Mouse (Mus musculus): ENCODE results near the gene Hpcal1. TPM values are rescaled to one million over a fixed set of nuclear protein-coding genes. Genes with fewer than 3 reads are reported as not detected.
A peak's percentile ranks its signal among the peaks of the same experiment; 100 is the strongest.
"Not testable (repeated sequence)": the region's sequence is repeated elsewhere in the genome, so short reads cannot be mapped to it uniquely, and the experiment has no call there.

The Hpcal1 gene
- polyA plus RNA-seq, 1 experiment = not detected

DNA sequence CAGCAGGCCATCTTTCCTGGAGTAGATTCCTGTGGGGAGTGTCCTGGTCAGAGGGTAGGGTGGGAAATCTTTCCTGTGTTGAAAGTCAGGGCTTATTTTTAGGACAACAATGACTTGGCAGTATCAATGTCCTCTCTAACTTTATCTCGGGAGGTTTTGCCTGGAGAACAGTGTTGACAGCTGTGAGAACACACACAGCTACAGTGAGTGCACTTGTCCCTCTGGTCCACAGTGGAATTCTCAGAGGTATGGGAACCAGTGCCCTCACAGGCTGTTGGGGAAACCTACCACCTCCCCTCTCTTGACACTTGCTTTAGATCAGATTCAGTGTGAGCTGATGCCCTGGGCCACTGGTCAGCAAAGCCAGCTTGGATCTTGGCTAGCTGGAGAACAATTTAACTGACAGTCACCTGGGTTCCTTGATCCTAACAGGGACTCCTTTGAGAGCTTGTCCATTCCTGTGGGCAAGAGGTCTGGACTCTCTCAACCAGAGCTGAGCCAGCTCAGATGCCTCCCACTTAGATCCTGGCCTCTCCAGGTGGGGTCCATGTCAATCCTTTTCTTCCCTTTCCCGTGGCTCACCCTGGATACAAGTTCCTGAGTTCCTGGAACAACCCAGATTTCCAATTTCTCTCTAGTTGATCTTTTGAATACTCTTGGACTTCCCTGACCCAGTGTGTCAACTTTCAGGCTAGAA is 79.0 kb downstream of the Hpcal1 start:
- 73% methylated on average over 2 of the region's 2 CpGs for WGBS
- Histone ChIP-seq H3K27ac (ENCODE audit: insufficient read depth, low read depth, low read length) (no peak overlapping the region), H3K4me3 (ENCODE audit: insufficient read depth, low read depth, low read length) (no peak overlapping the region), H3K4me1 (ENCODE audit: control insufficient read depth, insufficient read depth, low read length) (peaks cover 7% of the 10 kb centered on the region; the same call in 1 of the 2 replicates)
- TF ChIP-seq CTCF (IDR thresholded peaks at IDR 0.05; ENCODE audit: insufficient read depth, low read depth, low read length) = no peak
- TF ChIP-seq POLR2A (IDR thresholded peaks at IDR 0.05; ENCODE audit: insufficient read depth, low read depth, low read length) = no peak

DNA sequence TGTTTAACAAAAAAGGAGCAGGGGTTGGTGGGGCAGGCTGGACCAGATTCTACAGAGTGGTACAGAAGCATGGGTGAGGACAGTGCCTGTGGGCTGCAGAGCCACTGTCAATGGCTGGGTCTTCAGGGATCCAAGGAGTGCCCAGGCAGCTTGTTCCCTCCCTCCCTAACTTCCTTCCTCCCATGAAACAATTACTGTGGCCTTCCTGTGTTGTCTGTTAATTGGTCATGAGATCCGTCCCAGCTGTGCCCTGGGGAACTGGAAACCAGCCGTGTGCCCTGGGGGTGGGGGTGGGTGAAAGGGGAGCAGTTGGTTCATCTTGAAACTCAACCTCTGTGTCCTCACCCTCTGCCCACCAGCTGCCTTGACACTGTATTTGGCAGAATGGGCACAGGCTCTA is 79.9 kb downstream of the Hpcal1 start:
- 60% methylated on average over 2 of the region's 2 CpGs for WGBS
- no peak overlapping the region for H3K27ac ChIP-seq (ENCODE audit: insufficient read depth, low read depth, low read length)
- TF ChIP-seq POLR2A (IDR thresholded peaks at IDR 0.05; ENCODE audit: insufficient read depth, low read depth, low read length) = no peak
- TF ChIP-seq CTCF (IDR thresholded peaks at IDR 0.05; ENCODE audit: insufficient read depth, low read depth, low read length) = no peak
- H3K4me1 ChIP-seq (ENCODE audit: control insufficient read depth, insufficient read depth, low read length) = peaks cover 7% of the 10 kb centered on the region; the same call in 1 of the 2 replicates
- H3K4me3 ChIP-seq (ENCODE audit: insufficient read depth, low read depth, low read length) = no peak overlapping the region

DNA sequence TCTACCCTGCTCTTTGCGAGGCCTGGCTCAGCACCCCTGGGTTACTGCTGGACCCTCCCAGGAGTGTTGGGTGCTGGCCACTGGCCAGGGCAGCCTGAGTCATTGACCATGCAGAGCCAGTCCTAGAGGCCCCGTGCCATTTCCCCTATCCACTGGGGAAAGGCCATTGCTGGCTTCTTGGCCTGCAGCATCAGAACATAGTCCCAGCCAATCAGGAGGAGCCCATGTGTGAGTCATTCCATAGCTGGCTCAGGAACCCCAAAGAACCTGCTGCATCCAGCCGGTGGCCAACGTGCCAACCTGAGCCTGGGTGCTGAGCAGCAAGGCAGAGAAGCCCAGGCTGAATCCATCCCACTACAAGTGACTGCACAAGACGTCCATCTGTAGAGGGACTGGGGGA is 83.1 kb downstream of the Hpcal1 start:
- not testable (repeated sequence) for H3K27ac ChIP-seq (ENCODE audit: insufficient read depth, low read depth, low read length); H3K4me1 ChIP-seq (ENCODE audit: control insufficient read depth, insufficient read depth, low read length); H3K4me3 ChIP-seq (ENCODE audit: insufficient read depth, low read depth, low read length)
- WGBS = 75% methylated on average over 5 of the region's 5 CpGs

DNA sequence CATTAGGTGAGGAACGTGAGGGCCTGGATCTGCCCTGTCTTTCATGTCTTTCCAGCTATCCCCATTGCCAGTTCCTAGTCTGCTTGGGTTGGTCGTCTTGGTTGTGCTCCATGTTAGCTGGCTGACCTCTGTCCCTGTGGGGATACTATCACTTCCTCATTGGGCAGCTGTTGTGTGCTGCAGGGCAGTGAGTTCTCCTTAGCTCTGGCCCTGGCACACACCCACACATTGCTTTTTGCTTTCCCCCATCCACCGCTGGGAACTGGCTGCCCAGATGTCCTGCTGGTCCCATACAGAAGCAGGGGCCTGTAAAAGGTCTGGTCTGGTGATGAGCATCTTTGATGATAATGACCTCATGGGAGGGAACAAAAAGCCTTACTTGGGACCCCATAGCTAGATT is 84.2 kb downstream of the Hpcal1 start:
- H3K4me3 ChIP-seq (ENCODE audit: insufficient read depth, low read depth, low read length) = not testable (repeated sequence)
- WGBS = 88% methylated on average over 3 of the region's 3 CpGs

DNA sequence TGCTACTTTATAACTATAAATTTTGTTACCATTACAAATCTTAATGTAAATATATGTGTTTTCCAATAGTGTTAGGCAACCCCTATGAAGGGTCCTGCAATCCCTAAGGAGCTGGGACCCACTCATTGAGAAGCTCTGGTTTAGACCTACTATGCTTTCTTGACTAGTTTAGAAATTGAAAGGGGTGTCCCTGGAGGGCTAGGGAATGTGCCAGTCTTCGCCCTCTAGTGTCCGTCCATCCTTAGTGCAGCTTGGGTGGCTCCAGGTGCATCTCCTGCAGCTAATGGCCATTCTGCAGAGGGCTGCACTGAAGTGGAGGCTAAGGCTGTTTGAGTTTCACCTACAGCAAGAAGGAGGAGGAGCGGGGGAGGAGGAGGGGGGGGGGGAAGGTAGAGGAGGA is 87.7 kb downstream of the Hpcal1 start:
- no peak overlapping the region for H3K4me3 ChIP-seq (ENCODE audit: insufficient read depth, low read depth, low read length)
- 46% methylated on average over 3 of the region's 3 CpGs for WGBS
- TF ChIP-seq POLR2A (IDR thresholded peaks at IDR 0.05; ENCODE audit: insufficient read depth, low read depth, low read length) (no peak), CTCF (IDR thresholded peaks at IDR 0.05; ENCODE audit: insufficient read depth, low read depth, low read length) (peak; percentile 37; the same call in 1 of the 2 replicates)
- H3K4me1 ChIP-seq (ENCODE audit: control insufficient read depth, insufficient read depth, low read length) = 0 out of 2 replicates have a peak, but pooled peaks cover 4% of the 10 kb centered on the region
- H3K27ac ChIP-seq (ENCODE audit: insufficient read depth, low read depth, low read length) = no peak overlapping the region

More for the DNA sequence above, 84.2 kb downstream of the Hpcal1 start:
- H3K4me1 ChIP-seq (ENCODE audit: control insufficient read depth, insufficient read depth, low read length); H3K27ac ChIP-seq (ENCODE audit: insufficient read depth, low read depth, low read length): not testable (repeated sequence)

DNA sequence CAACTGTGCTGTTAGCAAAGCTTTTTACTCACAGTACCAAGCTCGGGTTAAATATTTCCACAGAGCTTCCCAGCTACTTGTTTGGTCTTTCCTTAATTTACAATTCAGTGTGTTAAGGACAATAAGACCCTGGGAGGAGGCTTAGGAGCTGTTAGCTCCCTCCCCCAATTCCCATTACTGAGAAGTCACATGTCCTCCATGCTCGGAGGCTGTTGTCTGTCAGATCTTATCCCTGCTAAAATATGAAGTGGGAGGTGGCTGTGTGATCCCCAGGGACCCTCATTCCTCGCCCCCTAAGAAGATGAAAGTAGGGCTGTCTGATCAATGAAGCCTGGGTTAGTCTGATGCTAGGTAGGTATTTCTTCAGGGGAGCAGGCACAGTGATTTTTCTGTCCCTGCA is 88.4 kb downstream of the Hpcal1 start:
- Histone ChIP-seq H3K27ac (ENCODE audit: insufficient read depth, low read depth, low read length) (no peak overlapping the region), H3K4me1 (ENCODE audit: control insufficient read depth, insufficient read depth, low read length) (no peaks in the 10 kb centered on the region), H3K4me3 (ENCODE audit: insufficient read depth, low read depth, low read length) (no peak overlapping the region)
- WGBS = 48% methylated on average over 3 of the region's 3 CpGs
- no peak for TF ChIP-seq CTCF (IDR thresholded peaks at IDR 0.05; ENCODE audit: insufficient read depth, low read depth, low read length)
- TF ChIP-seq POLR2A (IDR thresholded peaks at IDR 0.05; ENCODE audit: insufficient read depth, low read depth, low read length) = no peak

DNA sequence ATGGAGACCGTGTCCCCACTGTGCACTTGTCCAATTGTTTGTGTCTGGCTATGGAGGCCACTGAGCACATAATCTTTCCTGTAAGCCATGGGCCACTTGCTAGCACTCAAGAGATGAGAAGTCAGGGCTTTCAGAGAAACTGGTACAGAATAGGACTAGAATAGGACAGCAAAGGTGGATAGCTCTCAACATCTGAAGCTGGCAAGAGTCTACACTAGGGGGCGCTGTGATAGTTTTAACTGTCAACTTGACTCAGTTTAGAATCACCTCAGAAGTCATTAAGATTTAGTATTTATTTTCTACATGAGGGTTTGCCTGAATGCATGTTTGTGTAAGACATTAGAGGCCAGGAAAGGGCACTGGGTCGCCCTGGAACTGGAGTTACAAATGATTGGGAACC is 98.8 kb downstream of the Hpcal1 start:
- WGBS = 68% methylated on average over 3 of the region's 3 CpGs

DNA sequence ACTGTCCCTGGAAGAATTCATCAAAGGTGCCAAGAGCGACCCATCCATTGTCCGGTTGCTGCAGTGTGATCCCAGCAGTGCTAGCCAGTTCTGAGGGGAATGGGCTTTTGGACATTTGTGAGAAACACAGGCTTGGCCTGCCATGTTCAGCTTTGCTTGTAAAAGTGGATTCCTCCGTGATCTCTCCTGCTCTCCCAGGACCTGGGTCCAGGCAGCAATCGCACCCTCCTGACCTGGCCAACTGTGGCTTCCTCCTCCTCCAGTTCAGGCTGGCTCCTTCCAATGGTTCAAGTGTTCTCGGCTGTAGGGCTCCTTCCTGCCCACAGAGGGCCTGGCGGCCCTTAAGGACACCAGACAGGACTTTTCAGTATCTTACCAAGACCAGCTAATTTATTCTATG is 100.5 kb downstream of the Hpcal1 start:
- H3K4me1 ChIP-seq (ENCODE audit: control insufficient read depth, insufficient read depth, low read length) = no peaks in the 10 kb centered on the region
- no peak overlapping the region for H3K4me3 ChIP-seq (ENCODE audit: insufficient read depth, low read depth, low read length)
- TF ChIP-seq CTCF (IDR thresholded peaks at IDR 0.05; ENCODE audit: insufficient read depth, low read depth, low read length) = no peak
- TF ChIP-seq POLR2A (IDR thresholded peaks at IDR 0.05; ENCODE audit: insufficient read depth, low read depth, low read length) = no peak
- WGBS = 96% methylated on average over 6 of the region's 6 CpGs
- H3K27ac ChIP-seq (ENCODE audit: insufficient read depth, low read depth, low read length) = no peak overlapping the region

More for the DNA sequence above, 98.8 kb downstream of the Hpcal1 start:
- no peaks in the 10 kb centered on the region for H3K4me1 ChIP-seq (ENCODE audit: control insufficient read depth, insufficient read depth, low read length)
- H3K27ac ChIP-seq (ENCODE audit: insufficient read depth, low read depth, low read length) = no peak overlapping the region
- TF ChIP-seq CTCF (IDR thresholded peaks at IDR 0.05; ENCODE audit: insufficient read depth, low read depth, low read length) = no peak
- no peak for TF ChIP-seq POLR2A (IDR thresholded peaks at IDR 0.05; ENCODE audit: insufficient read depth, low read depth, low read length)
- H3K4me3 ChIP-seq (ENCODE audit: insufficient read depth, low read depth, low read length) = no peak overlapping the region

DNA sequence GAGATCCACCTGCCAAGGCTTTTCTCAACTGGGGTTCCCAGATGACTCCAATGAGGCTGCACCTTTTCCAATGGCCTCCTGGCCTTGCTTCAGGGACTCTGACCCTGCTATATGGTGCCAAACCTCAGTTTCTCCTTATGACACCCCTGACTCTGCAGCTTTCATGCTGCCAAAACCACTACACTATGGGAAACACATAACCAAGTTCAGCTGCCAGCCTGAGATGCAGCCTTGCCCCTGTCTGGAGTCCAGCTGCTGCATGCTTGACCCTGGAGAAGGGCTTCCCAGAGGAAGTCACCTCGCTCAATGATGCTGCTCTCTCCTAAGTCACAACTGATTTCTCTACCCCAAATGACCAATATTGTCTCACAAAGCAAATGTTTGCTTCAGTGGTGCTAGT is 102.1 kb downstream of the Hpcal1 start:
- H3K27ac ChIP-seq (ENCODE audit: insufficient read depth, low read depth, low read length) = no peak overlapping the region
- 97% methylated on average over 1 of the region's 1 CpGs for WGBS
- H3K4me1 ChIP-seq (ENCODE audit: control insufficient read depth, insufficient read depth, low read length) = no peaks in the 10 kb centered on the region
- no peak for TF ChIP-seq POLR2A (IDR thresholded peaks at IDR 0.05; ENCODE audit: insufficient read depth, low read depth, low read length)
- no peak for TF ChIP-seq CTCF (IDR thresholded peaks at IDR 0.05; ENCODE audit: insufficient read depth, low read depth, low read length)
- H3K4me3 ChIP-seq (ENCODE audit: insufficient read depth, low read depth, low read length) = no peak overlapping the region

Measured in olfactory bulb, adult 2 months (tissue).